9 mouse cellular contexts compared by ENCODE assay signal in genomic region chr7:105602860-105603623, GRCm38 (mm10). TPM values are rescaled to one million over a fixed set of nuclear protein-coding genes. Genes with fewer than 3 reads are reported as not detected.
DNase-seq lines count a peak whose midpoint lies in the region; ATAC-seq and TF ChIP-seq lines count a peak whose summit lies in the region.
"Had no signal": no experiment of that assay in that cellular context is flagged by ENCODE, and none has a peak within 500 bp of the region (broad histone marks: within the 10 kb centered on the region; RNA-seq: fewer than 3 reads in every experiment).

No protein-coding gene starts in this region.

- no peak for TF ChIP-seq POLR2A in spleen, adult 2 months (IDR thresholded peaks at IDR 0.05; ENCODE audit: low read depth, low read length)

- no peaks in the 10 kb centered on the region for H3K4me1 ChIP-seq in neural tube, embryonic 15.5 days
- H3K4me1 ChIP-seq in midbrain, embryonic 13.5 days (replicated peaks), result no peaks in the 10 kb centered on the region
- no peaks in the 10 kb centered on the region for H3K4me1 ChIP-seq in spleen, adult 2 months (ENCODE audit: control insufficient read depth, insufficient read depth, insufficient read length)

- H3K36me3 ChIP-seq in neural tube, embryonic 15.5 days, result no peaks in the 10 kb centered on the region
- no peaks in the 10 kb centered on the region for H3K36me3 ChIP-seq in midbrain, embryonic 13.5 days
- no peaks in the 10 kb centered on the region for H3K36me3 ChIP-seq in spleen, adult 2 months (ENCODE audit: control insufficient read depth, insufficient read depth, low read length)
- H3K36me3 ChIP-seq: G1E had no signal

- H3K9ac ChIP-seq in neural tube, embryonic 15.5 days (replicated peaks), result no peak overlapping the region
- no peak overlapping the region for H3K9ac ChIP-seq in midbrain, embryonic 13.5 days (replicated peaks)

- no peak for ATAC-seq in neural tube, embryonic 15.5 days (ENCODE audit: low FRiP score)
- peak; percentile 86 for ATAC-seq in midbrain, embryonic 13.5 days

- H3K27me3 ChIP-seq in neural tube, embryonic 15.5 days (replicated peaks), result no peaks in the 10 kb centered on the region
- H3K27me3 ChIP-seq in midbrain, embryonic 13.5 days, result no peaks in the 10 kb centered on the region
- H3K27me3 ChIP-seq in spleen, adult 2 months (ENCODE audit: control insufficient read depth, insufficient read depth, low read length), result no peaks in the 10 kb centered on the region

- TF ChIP-seq CTCF in spleen, adult 2 months (IDR thresholded peaks at IDR 0.05; ENCODE audit: extremely low read depth, insufficient read depth, insufficient read length, insufficient replicate concordance), result peak; percentile 54; the same call in 1 of the 2 replicates

- no peak overlapping the region for H3K4me2 ChIP-seq in neural tube, embryonic 15.5 days
- H3K4me2 ChIP-seq in midbrain, embryonic 13.5 days (replicated peaks), result no peak overlapping the region

- intact Hi-C loops in left cerebral cortex, postnatal 4 days (cut with DNase I), result no loop called here

- H3K4me3 ChIP-seq in neural tube, embryonic 15.5 days (replicated peaks), result no peak overlapping the region
- H3K4me3 ChIP-seq in midbrain, embryonic 13.5 days (replicated peaks), result no peak overlapping the region
- no peak overlapping the region for H3K4me3 ChIP-seq in spleen, adult 2 months (ENCODE audit: extremely low read depth, insufficient read depth, insufficient read length)

- no peak overlapping the region for H3K27ac ChIP-seq in neural tube, embryonic 15.5 days (replicated peaks)
- no peak overlapping the region for H3K27ac ChIP-seq in midbrain, embryonic 13.5 days
- no peak overlapping the region for H3K27ac ChIP-seq in spleen, adult 2 months (ENCODE audit: insufficient read depth, low read length)

- DNase-seq in neural tube, embryonic 10.5 days (ENCODE audit: extremely low spot score, low spot score), result peak; percentile 59
- peak; percentile 80 for DNase-seq in embryo, embryonic 10.5 days (ENCODE audit: low spot score)
- peak; percentile 95 for DNase-seq in heart, adult 11 months
- DNase-seq in kidney, adult 11 months, result peak; percentile 94
- DNase-seq in left cerebral cortex, postnatal 4 days, result peak; percentile 80
- peak; percentile 8 to 56 for DNase-seq in spleen, adult 2 months (ENCODE audit: low read depth in 1 of 2, low spot score in 2 of 2)

- no peaks in the 10 kb centered on the region for H3K9me3 ChIP-seq in neural tube, embryonic 15.5 days (replicated peaks)
- H3K9me3 ChIP-seq in midbrain, embryonic 13.5 days, result 0 out of 2 replicates have a peak, but pooled peaks cover 6% of the 10 kb centered on the region
- H3K9me3 ChIP-seq: G1E had no signal

- 39% methylated on average over 9 of the region's 9 CpGs for WGBS in neural tube, embryonic 15.5 days
- 38% methylated on average over 9 of the region's 9 CpGs for WGBS in midbrain, embryonic 13.5 days
- WGBS in spleen, adult 2 months, result 45% methylated on average over 9 of the region's 9 CpGs

RNA-seq across cellular contexts. Expression of gene Hpx, which starts 3.1 kb away (rescaled TPM):
- polyA plus RNA-seq in neural tube, embryonic 15.5 days (2015; fragmentation: Nextera tagmentation; extraction: Ambion mirVana), result 0.36 and 0.59 TPM in 2 replicates
- total RNA-seq in left cerebral cortex, postnatal 4 days (2021), result under 1 TPM in 1 of 2 experiments, not detected in 1; 0.26 TPM
- polyA plus RNA-seq in midbrain, embryonic 13.5 days (2015; fragmentation: Nextera tagmentation; extraction: Ambion mirVana), result 0.44 TPM in 1 of 2 replicates, not detected in the other
- polyA plus RNA-seq in spleen, adult 2 months (2012; rRNA removed), result 0.37 and 0.61 TPM in 2 replicates
- total RNA-seq: G1E had no signal
- polyA plus RNA-seq: G1E had no signal

RNA-seq across cellular contexts. Expression of gene Apbb1, which starts 21.6 kb away (rescaled TPM):
- 248 and 299 TPM in 2 replicates for polyA plus RNA-seq in neural tube, embryonic 15.5 days (2015; fragmentation: Nextera tagmentation; extraction: Ambion mirVana)
- total RNA-seq in left cerebral cortex, postnatal 4 days (2021), result 100 to 1,000 TPM; 327 to 331 TPM
- 234 and 240 TPM in 2 replicates for polyA plus RNA-seq in midbrain, embryonic 13.5 days (2015; fragmentation: Nextera tagmentation; extraction: Ambion mirVana)
- 9.9 and 12.7 TPM in 2 replicates for polyA plus RNA-seq in spleen, adult 2 months (2012; rRNA removed)

RNA-seq across cellular contexts. Expression of gene Trim3, which starts 30.3 kb away (rescaled TPM):
- polyA plus RNA-seq in neural tube, embryonic 15.5 days (2015; fragmentation: Nextera tagmentation; extraction: Ambion mirVana), result 91.6 and 107 TPM in 2 replicates
- total RNA-seq in left cerebral cortex, postnatal 4 days (2021), result 100 to 1,000 TPM; 167 to 168 TPM
- 65.4 and 74.5 TPM in 2 replicates for polyA plus RNA-seq in midbrain, embryonic 13.5 days (2015; fragmentation: Nextera tagmentation; extraction: Ambion mirVana)
- polyA plus RNA-seq in spleen, adult 2 months (2012; rRNA removed), result 25.4 and 35.1 TPM in 2 replicates

RNA-seq across cellular contexts. Expression of gene Timm10b, which starts 36.8 kb away (rescaled TPM):
- 163 and 179 TPM in 2 replicates for polyA plus RNA-seq in neural tube, embryonic 15.5 days (2015; fragmentation: Nextera tagmentation; extraction: Ambion mirVana)
- 10 to 100 TPM; 63.7 to 70.1 TPM for total RNA-seq in left cerebral cortex, postnatal 4 days (2021)
- polyA plus RNA-seq in midbrain, embryonic 13.5 days (2015; fragmentation: Nextera tagmentation; extraction: Ambion mirVana), result 146 and 151 TPM in 2 replicates
- polyA plus RNA-seq in spleen, adult 2 months (2012; rRNA removed), result 87.3 and 118 TPM in 2 replicates

RNA-seq across cellular contexts. Expression of gene Arfip2, which starts 37.2 kb away (rescaled TPM):
- polyA plus RNA-seq in neural tube, embryonic 15.5 days (2015; fragmentation: Nextera tagmentation; extraction: Ambion mirVana), result 82.0 and 89.0 TPM in 2 replicates
- total RNA-seq in left cerebral cortex, postnatal 4 days (2021), result 10 to 100 TPM; 77.0 to 77.8 TPM
- 75.6 and 79.9 TPM in 2 replicates for polyA plus RNA-seq in midbrain, embryonic 13.5 days (2015; fragmentation: Nextera tagmentation; extraction: Ambion mirVana)
- polyA plus RNA-seq in spleen, adult 2 months (2012; rRNA removed), result 38.1 and 38.3 TPM in 2 replicates

Comparison
In these comparisons a context has a peak if more than half of its experiments do, and no peak if none do; other contexts are left out.
1. DNase-seq: peak in every context shown above with its lines; median percentile 95 in heart, adult 11 months; 94 in kidney, adult 11 months; 80 in embryo, embryonic 10.5 days; 80 in left cerebral cortex, postnatal 4 days; 59 in neural tube, embryonic 10.5 days; 32 in spleen, adult 2 months.
2. RNA of gene Apbb1, which starts 21.6 kb away (polyA plus RNA-seq): 248 to 299 TPM in neural tube, embryonic 15.5 days and 234 to 240 TPM in midbrain, embryonic 13.5 days; 9.9 to 12.7 TPM in spleen, adult 2 months; every median in the first group is over 10 times any median in the second.